Mouse (Mus musculus): Measurements from ENCODE around the gene Tia1. TPM values are rescaled to one million over a fixed set of nuclear protein-coding genes. Genes with fewer than 3 reads are reported as not detected.

Gene Tia1
- polyA plus RNA-seq, 1 experiment, result 0.72 TPM

DNA sequence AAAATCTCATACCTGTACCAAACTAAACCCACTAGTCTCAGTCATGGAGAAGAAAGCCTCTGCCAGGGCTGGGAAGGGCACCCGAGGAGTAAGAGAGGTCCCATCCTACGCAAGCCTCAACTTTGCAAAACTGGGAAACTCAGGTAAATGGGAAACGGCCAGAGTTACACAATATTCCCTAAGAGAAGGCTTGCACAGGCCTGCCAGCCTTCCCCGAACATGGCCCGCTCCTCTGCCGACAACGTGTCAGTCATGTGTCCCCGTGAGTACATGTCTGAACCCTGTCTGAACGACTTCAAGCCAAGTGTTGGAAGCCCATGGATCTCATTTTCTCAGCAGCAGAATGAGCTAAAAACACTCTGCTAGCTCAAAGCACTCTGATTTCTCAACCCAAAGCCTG, 9.0 kb upstream of the Tia1 start:
- H3K36me3 ChIP-seq (ENCODE audit: control insufficient read depth), result peaks cover 34% of the 10 kb centered on the region
- TF ChIP-seq TAL1 (IDR thresholded peaks at IDR 0.05; ENCODE audit: low read length), result no peak
- TF ChIP-seq GATA1 (IDR thresholded peaks at IDR 0.05; ENCODE audit: low read length), result no peak
- peak overlapping the region; percentile 23 for H3K4me3 ChIP-seq (replicated peaks)
- H3K4me1 ChIP-seq (ENCODE audit: control insufficient read depth), result peaks cover 41% of the 10 kb centered on the region
- H3K9me3 ChIP-seq (ENCODE audit: control insufficient read depth, low read length), result no peaks in the 10 kb centered on the region
- peaks cover 18% of the 10 kb centered on the region for H3K27me3 ChIP-seq (ENCODE audit: control insufficient read depth)

DNA sequence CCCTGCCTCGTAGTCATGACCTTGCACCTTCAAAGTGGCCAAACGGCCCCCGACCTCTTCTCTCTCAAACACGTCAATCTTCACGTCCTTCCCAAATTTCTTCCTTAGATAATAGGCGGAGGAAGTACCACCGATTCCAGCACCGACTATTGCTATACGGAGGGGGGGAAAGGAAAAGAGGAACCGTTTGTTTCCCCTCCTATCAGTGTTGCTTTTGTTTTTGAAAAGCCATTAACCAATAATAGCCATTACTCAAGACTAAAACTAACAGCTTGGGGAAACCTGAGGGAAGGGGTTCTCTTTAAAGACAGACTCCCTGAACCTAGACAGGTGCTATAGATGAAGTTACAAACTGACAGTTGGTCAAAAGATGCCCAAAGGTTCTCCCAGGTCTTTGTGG, 8.1 kb upstream of the Tia1 start:
- Histone ChIP-seq H3K9me3 (ENCODE audit: control insufficient read depth, low read length) (no peaks in the 10 kb centered on the region), H3K4me1 (ENCODE audit: control insufficient read depth) (peaks cover 46% of the 10 kb centered on the region), H3K36me3 (ENCODE audit: control insufficient read depth) (peaks cover 25% of the 10 kb centered on the region), H3K4me3 (replicated peaks) (peak overlapping the region; percentile 96), H3K27me3 (ENCODE audit: control insufficient read depth) (peaks cover 18% of the 10 kb centered on the region)
- no peak for TF ChIP-seq TAL1 (IDR thresholded peaks at IDR 0.05; ENCODE audit: low read length)
- no peak for TF ChIP-seq GATA1 (IDR thresholded peaks at IDR 0.05; ENCODE audit: low read length)

DNA sequence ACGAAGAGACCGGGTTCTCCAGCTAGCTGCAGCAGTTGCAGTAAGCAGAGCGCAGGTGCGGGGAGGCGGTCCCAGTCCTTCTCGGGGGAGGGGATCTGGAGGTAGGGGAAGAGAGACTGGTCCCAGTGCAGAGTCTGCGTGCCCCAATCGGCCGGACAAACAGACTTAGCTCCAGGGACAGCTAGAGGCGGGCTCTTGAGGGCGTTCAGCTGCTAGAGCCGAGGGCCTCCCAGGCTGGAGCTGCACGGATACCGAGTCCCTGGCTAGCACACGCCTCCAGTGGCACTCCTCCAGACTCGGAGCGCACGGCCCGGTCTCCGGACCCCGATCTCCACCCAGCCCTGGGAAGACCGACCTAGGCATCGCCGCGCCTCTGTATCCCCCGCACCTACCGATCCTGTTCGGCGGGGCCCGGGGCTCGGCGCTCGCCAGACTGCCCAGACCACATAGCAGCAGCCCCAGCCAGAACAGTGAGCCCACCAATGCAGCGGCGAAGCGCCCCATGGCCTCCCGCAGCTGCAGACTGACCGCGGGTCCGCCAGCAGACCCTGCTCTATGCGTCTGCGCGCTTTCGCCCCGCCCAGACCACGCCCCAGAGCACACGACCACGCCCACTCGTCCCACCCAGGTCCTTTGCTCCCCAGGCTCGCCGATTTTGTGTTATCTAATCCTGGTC, 7.3 kb upstream of the Tia1 start, which contains the start of gene Pcyox1:
TSS of gene Pcyox1 (minus strand) at position 574 of the 676 bp plus-strand sequence.
- peaks cover 18% of the 10 kb centered on the region for H3K27me3 ChIP-seq (ENCODE audit: control insufficient read depth)
- no peak for TF ChIP-seq GATA1 (IDR thresholded peaks at IDR 0.05; ENCODE audit: low read length)
- no peak for TF ChIP-seq TAL1 (IDR thresholded peaks at IDR 0.05; ENCODE audit: low read length)
- peaks cover 53% of the 10 kb centered on the region for H3K4me1 ChIP-seq (ENCODE audit: control insufficient read depth)
- H3K36me3 ChIP-seq (ENCODE audit: control insufficient read depth), result peaks cover 17% of the 10 kb centered on the region
- H3K9me3 ChIP-seq (ENCODE audit: control insufficient read depth, low read length), result no peaks in the 10 kb centered on the region
- H3K4me3 ChIP-seq (replicated peaks), result peak within 1 kb of the TSS; percentile 96

DNA sequence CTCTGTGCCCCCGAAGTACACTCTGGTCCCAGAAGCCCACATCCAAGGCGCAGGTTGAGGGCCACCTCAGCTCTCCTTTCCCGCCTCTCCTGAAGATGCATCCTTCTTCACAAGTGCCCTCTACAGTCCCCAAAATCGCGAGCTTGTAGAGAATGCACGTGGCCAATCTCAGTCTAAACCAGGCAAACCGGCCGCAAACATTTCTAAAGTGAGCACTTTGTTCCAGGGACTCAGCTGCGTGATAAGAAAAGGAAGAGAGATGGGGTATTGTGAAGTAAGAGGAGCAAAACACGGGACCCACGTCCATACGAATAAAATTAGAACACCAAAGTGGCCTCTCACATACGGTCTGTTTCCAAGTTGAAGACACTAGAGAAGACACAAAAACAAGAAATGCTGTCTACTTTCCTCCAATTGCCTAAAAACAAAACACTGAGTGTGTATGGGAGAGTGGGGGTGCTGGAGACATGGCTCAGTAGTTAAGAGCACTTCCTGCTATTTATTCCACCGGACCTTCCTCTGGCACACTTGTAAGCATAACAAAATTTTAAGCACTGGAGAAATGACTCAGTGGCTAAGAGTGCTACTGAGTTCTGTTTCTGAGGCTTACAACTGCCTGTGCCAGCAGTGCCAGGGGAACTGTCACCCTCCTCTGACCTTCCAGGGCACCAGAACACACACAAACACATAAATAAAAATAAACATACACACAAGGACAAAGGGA, 6.6 kb upstream of the Tia1 start:
- no peak for TF ChIP-seq GATA1 (IDR thresholded peaks at IDR 0.05; ENCODE audit: low read length)
- no peak for TF ChIP-seq TAL1 (IDR thresholded peaks at IDR 0.05; ENCODE audit: low read length)
- Histone ChIP-seq H3K27me3 (ENCODE audit: control insufficient read depth) (peaks cover 18% of the 10 kb centered on the region), H3K36me3 (ENCODE audit: control insufficient read depth) (peaks cover 10% of the 10 kb centered on the region), H3K4me3 (replicated peaks) (peak overlapping the region; percentile 96), H3K9me3 (ENCODE audit: control insufficient read depth, low read length) (no peaks in the 10 kb centered on the region), H3K4me1 (ENCODE audit: control insufficient read depth) (peaks cover 53% of the 10 kb centered on the region)

DNA sequence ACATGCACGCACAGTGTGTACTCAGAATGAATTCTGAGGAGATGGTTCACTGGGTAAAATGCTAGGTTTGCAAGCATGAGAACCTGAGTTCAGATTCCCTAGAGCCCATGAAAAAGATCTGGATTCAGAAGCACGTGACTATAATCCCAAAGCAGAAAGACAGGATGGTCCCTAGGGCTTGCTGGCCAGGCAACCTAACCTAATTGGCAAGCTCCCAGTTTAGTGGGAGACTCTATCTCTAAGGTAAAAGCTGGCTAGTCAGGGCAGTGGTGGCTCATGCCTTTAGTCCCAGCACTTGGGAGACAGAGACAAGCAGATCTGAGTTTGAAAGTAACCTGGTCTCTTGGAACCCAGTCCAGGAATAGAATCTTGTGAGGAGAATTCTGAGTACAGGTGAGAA, 5.0 kb upstream of the Tia1 start:
- Histone ChIP-seq H3K27me3 (ENCODE audit: control insufficient read depth) (peaks cover 18% of the 10 kb centered on the region), H3K4me3 (replicated peaks) (no peak overlapping the region), H3K36me3 (ENCODE audit: control insufficient read depth) (peaks cover 4% of the 10 kb centered on the region), H3K4me1 (ENCODE audit: control insufficient read depth) (peaks cover 60% of the 10 kb centered on the region), H3K9me3 (ENCODE audit: control insufficient read depth, low read length) (no peaks in the 10 kb centered on the region)
- TF ChIP-seq TAL1 (IDR thresholded peaks at IDR 0.05; ENCODE audit: low read length) (no peak), GATA1 (IDR thresholded peaks at IDR 0.05; ENCODE audit: low read length) (no peak)

DNA sequence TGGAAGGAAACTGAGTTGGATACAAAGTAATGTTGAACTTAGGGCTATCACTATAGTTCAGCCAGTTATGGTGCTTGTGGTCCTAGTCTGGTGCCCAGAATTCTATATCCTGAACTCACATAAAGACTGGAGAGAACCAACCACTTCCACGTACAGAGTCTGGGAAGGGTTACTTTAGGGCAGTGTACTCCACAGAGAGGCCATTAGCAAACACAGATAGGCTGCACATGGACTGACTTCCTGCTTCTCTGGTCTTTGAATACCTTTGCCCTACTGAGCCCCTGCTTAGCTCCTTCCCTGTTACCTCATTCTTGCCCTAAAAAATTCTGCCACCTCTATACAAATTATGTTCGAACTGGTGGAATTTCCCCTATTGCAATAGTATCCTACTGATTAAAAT, 4.0 kb upstream of the Tia1 start:
- Histone ChIP-seq H3K4me3 (replicated peaks) (no peak overlapping the region), H3K27me3 (ENCODE audit: control insufficient read depth) (peaks cover 18% of the 10 kb centered on the region), H3K9me3 (ENCODE audit: control insufficient read depth, low read length) (no peaks in the 10 kb centered on the region), H3K36me3 (ENCODE audit: control insufficient read depth) (no peaks in the 10 kb centered on the region), H3K4me1 (ENCODE audit: control insufficient read depth) (peaks cover 55% of the 10 kb centered on the region)
- TF ChIP-seq GATA1 (IDR thresholded peaks at IDR 0.05; ENCODE audit: low read length) (no peak), TAL1 (IDR thresholded peaks at IDR 0.05; ENCODE audit: low read length) (no peak)

DNA sequence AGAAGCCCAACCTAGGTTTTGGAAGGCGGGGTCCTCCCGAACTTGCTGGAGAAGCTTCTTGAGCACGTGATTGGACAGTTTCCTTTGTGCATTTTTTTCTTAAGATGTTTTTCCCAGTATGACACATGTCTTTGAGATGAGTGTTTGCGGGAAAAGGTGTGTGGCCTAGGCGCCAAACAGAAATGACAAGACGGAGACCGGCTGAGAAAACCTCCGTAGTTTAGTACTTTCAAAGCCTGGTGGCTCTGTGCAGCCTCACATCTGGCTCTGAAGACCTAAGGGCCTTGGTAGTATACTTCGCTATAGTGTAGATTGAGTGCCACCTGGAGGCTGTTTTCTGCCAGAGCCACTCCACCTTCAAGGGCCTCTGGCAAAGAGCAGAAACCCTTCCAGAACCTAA, 3.0 kb upstream of the Tia1 start:
- Histone ChIP-seq H3K9me3 (ENCODE audit: control insufficient read depth, low read length) (no peaks in the 10 kb centered on the region), H3K4me3 (replicated peaks) (peak overlapping the region; percentile 35), H3K36me3 (ENCODE audit: control insufficient read depth) (no peaks in the 10 kb centered on the region), H3K27me3 (ENCODE audit: control insufficient read depth) (peaks cover 18% of the 10 kb centered on the region), H3K4me1 (ENCODE audit: control insufficient read depth) (peaks cover 56% of the 10 kb centered on the region)
- no peak for TF ChIP-seq GATA1 (IDR thresholded peaks at IDR 0.05; ENCODE audit: low read length)
- no peak for TF ChIP-seq TAL1 (IDR thresholded peaks at IDR 0.05; ENCODE audit: low read length)

DNA sequence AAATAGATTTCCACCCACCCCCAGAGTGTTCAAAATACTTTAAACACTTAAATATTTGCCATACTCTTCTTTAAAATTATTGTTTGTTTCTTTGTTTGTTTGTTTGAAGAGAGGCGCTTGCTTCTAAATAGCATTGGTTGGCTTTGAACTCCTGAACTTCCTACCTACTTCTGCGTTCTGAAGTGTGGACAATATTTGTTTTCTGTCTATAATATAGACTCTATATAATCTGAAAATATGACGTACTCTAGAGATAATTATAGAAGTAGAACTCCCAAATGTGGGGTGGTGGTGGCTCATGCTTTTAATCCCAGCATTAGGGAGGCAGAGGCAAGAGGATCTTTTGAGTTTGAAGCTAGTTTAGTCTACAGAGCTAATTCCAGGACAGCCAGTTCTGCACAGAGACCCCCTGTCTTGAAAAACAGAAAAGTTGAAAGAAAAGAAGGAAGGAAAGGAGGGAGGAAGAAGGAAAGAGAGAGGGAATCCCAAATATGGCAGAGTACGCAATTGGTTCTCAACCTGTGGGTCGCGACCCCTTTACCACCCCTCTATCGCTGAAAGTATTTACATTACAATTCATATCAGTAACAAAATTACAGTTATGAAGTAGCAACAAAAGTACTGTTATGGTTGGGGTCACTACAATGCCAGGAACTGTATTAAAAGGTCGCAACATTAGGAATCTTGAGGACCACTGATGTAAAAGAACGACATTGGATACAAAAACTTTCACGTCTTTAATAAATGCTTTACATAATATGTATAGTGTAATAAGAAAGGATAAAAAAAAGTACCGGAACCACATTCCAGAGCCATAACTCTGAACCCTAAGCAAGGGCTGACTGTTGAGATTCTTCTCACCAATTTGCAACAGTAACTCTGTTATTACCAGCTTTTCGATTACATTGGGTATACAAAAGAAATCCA, 1.1 kb upstream of the Tia1 start:
- TF ChIP-seq TAL1 (IDR thresholded peaks at IDR 0.05; ENCODE audit: low read length), result no peak
- TF ChIP-seq GATA1 (IDR thresholded peaks at IDR 0.05; ENCODE audit: low read length), result no peak
- Histone ChIP-seq H3K4me3 (replicated peaks) (peak overlapping the region; percentile 90), H3K36me3 (ENCODE audit: control insufficient read depth) (peaks cover 10% of the 10 kb centered on the region)

DNA sequence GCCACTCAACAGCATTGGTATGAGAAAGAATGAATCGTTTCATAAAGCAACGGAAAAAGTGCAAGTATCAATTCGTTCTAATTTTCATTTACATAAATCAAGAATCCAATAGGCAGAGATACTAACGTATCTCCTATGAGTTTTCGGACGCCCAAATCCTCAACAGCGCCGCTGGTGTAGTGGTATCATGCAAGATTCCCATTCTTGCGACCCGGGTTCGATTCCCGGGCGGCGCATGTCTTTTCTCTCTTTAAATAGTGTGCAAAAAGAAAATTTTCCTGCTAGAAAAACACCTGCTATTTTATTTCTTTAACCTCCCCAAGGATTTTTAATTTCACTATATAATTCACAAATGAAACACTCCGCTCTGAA, 305 bp upstream of the Tia1 start:
- Histone ChIP-seq H3K9me3 (ENCODE audit: control insufficient read depth, low read length) (no peaks in the 10 kb centered on the region), H3K27me3 (ENCODE audit: control insufficient read depth) (peaks cover 7% of the 10 kb centered on the region), H3K4me3 (replicated peaks) (peak overlapping the region; percentile 90), H3K4me1 (ENCODE audit: control insufficient read depth) (peaks cover 37% of the 10 kb centered on the region), H3K36me3 (ENCODE audit: control insufficient read depth) (peaks cover 13% of the 10 kb centered on the region)
- TF ChIP-seq GATA1 (IDR thresholded peaks at IDR 0.05; ENCODE audit: low read length) (no peak), TAL1 (IDR thresholded peaks at IDR 0.05; ENCODE audit: low read length) (no peak)

More for the DNA sequence above, 1.1 kb upstream of the Tia1 start:
- H3K9me3 ChIP-seq (ENCODE audit: control insufficient read depth, low read length), result no peaks in the 10 kb centered on the region
- H3K4me1 ChIP-seq (ENCODE audit: control insufficient read depth), result peaks cover 40% of the 10 kb centered on the region
- H3K27me3 ChIP-seq (ENCODE audit: control insufficient read depth), result peaks cover 13% of the 10 kb centered on the region

Data from erythroblast, embryonic 14.5 days (primary cell).